Mouse (Mus musculus) lung, postnatal 14 days (tissue): Measurements from ENCODE around the gene Rnf10.

Experiments used
- DNase-seq: peaks from one replicate; pipeline ENCODE4 v3.0.0; 2021

Gene Rnf10

DNA sequence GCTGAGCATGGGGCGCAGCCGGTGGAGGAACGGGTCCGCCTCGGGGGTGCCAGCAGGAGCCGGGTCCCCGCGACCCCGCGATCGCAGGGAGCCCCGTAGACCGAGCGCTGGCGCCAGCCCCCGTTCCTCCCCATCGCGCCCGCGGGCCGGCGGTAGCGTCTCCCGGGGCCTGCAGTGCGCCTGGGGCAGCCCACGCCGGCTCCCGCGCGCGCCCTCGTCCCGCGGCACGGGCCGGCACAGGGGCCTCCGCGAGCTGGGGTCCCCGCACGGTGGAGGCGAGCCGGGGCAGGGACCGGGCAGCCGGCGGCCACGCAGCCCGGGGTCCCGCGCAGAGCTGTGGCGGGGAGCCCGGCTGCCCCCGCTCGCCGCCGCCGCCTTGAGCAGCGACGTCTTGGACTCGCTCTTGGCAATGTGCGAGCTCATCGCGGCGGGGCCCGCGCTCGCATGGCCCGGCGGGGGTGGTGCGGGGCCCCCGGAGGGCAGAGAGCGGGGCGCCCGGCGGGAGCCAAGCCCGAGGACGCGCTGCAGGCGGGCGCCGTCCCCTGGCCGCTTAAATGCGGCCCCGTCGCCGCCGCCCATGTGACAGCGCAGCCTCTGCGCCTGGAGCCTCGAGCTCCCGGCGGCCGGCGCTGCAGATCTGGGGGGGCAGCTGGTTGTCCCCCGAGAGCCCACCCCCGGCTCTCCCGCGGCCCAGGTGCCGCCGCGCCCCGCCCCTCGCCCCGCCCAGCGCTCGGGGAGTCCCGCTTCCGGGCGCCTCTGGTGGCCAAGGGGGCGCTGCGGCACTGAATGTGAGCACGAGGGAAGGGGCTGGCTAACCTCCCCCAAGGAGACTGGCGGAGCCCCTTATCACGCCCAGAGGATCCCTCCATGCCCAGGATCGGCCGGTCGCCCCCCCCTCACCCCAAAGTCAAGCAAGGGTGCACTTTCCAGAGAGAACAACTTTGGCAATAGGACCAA is 78.8 kb downstream of the Rnf10 start, which contains the start of gene Cabp1:
Gene Cabp1 (minus strand): TSS at position 713 of the 957 bp plus-strand sequence.
- DNase-seq, result peak; percentile 52

DNA sequence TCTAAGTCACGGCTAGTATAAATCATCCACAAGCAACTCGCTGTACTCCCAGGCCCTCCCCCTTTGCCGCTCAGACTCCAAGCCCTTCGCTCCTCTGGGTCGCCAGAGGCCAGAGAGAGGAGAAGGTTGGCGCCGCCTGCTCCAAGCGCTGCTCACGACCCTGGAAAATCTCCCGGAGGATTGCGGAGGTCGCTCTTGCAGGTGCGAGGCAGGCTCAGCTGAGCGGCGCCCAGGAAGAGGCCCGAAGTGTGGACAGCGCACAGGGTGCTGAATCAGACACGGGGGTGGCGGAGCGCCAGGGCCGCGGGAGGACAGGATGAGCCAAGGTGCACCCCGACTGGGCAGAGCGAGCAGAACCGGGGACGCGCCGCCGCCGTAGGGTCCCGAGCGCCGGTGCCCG is 79.5 kb downstream of the Rnf10 start:
- peak; percentile 61 for DNase-seq

DNA sequence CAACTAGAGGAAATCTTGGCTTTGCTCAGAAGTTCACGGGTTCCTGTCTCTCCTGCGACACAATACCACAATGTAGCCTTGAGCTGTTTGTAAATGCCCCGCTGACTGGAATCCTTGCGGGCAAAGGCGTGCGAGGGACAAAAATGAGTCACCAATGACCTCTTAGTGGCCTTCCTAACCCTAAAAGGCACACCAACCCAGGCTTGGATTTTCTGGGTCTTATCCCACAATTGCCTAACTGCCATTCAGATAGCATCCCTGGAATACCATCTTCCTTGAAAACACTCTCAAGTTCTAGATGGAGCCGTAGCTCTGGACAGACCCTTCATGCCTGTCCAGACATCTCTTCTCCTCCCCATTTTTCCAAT is 79.9 kb downstream of the Rnf10 start:
- no peak for DNase-seq

DNA sequence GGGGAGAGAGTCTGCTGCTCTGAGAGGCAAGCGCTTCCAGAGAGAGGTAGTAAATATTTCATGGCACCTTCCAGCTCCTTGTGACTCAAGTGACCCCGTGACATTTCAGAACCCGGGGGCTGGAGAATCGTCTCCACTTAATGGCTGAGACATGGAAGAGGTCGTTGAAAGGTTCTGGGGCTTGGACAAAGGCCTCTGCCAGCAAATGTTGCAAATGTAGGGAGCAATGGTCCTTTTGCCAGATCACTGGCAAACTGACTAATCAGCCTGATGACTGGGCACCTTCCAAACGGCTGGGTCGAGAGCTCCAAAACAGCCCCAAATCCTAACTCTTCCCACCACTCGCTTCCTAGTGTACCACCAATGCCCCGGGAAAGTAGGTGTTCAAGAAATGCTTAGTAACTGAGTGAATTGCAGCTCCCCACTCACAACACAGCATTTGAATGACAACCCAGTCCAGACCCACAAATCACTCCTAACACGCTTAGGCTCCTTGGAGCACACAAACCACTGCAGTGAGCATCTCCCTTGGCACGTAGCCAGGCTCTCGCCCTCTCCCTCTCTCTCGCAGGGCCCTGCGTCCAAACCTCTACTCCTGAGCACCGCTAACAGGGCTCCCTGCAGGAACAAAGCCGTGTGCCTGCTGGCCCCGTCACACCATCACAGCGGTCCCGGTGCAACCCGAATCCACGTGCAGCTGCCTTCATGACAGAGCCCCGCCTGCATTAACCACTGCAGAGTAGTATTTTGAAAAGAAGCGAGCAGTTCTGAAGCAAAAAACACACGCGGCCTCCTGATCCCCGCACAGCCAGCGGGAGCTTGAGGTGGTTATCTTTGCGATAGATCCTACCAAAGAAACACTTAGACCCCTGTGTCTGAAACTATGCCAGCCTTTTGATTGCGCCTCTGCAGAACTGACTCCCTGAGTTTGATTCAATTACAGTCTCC is 80.5 kb downstream of the Rnf10 start:
- DNase-seq, result no peak
